Mouse (Mus musculus): ENCODE data around the gene Whrn. TPM values are rescaled to one million over a fixed set of nuclear protein-coding genes. Genes with fewer than 3 reads are reported as not detected.
A peak's percentile ranks its signal among the peaks of the same experiment; 100 is the strongest.

Whrn gene
- total and polyA plus RNA-seq, 2 experiments from 2014 or later, result 1.7 to 5.5 TPM

GRCm38 (mm10) chr4:63483741-63484140, 12.1 kb downstream of the Whrn start:
- ATAC-seq (ENCODE audit: insufficient read depth, low read depth) (no peak), DNase-seq (ENCODE audit: low spot score) (no peak)
- H3K27ac ChIP-seq (ENCODE audit: low read depth), result no peak overlapping the region
- H3K27me3 ChIP-seq (ENCODE audit: control insufficient read depth, insufficient read depth, low read length), result no peaks in the 10 kb centered on the region
- no peaks in the 10 kb centered on the region for H3K4me1 ChIP-seq (ENCODE audit: control insufficient read depth, insufficient read depth)
- H3K4me3 ChIP-seq (ENCODE audit: low read depth, low read length), result no peak overlapping the region
- WGBS, result 78% methylated on average over 7 of the region's 7 CpGs
- no peaks in the 10 kb centered on the region for H3K36me3 ChIP-seq (replicated peaks; ENCODE audit: control insufficient read depth, insufficient read depth, low read length)
- no peaks in the 10 kb centered on the region for H3K9me3 ChIP-seq (replicated peaks; ENCODE audit: control insufficient read depth, low read length)
- H3K9ac ChIP-seq (replicated peaks; ENCODE audit: low read depth, low read length), result no peak overlapping the region
- H3K4me2 ChIP-seq (ENCODE audit: low read depth, low read length), result no peak overlapping the region
- no peak for TF ChIP-seq CTCF (IDR thresholded peaks at IDR 0.05; ENCODE audit: low read depth)
- no peak for TF ChIP-seq EP300 (IDR thresholded peaks at IDR 0.05; ENCODE audit: low read depth)

GRCm38 (mm10) chr4:63480845-63481167, 15.0 kb downstream of the Whrn start:
- Histone ChIP-seq H3K9ac (replicated peaks; ENCODE audit: low read depth, low read length) (no peak overlapping the region), H3K27me3 (ENCODE audit: control insufficient read depth, insufficient read depth, low read length) (no peaks in the 10 kb centered on the region), H3K36me3 (replicated peaks; ENCODE audit: control insufficient read depth, insufficient read depth, low read length) (no peaks in the 10 kb centered on the region), H3K27ac (ENCODE audit: low read depth) (no peak overlapping the region), H3K4me3 (ENCODE audit: low read depth, low read length) (no peak overlapping the region), H3K4me1 (ENCODE audit: control insufficient read depth, insufficient read depth) (0 out of 2 replicates have a peak, but pooled peaks cover 5% of the 10 kb centered on the region), H3K9me3 (replicated peaks; ENCODE audit: control insufficient read depth, low read length) (no peaks in the 10 kb centered on the region), H3K4me2 (ENCODE audit: low read depth, low read length) (no peak overlapping the region)
- TF ChIP-seq CTCF (IDR thresholded peaks at IDR 0.05; ENCODE audit: low read depth) (no peak), EP300 (IDR thresholded peaks at IDR 0.05; ENCODE audit: low read depth) (no peak)
- 57% methylated on average over 11 of the region's 11 CpGs for WGBS
- no peak for DNase-seq (ENCODE audit: low spot score)
- no peak for ATAC-seq (ENCODE audit: insufficient read depth, low read depth)

GRCm38 (mm10) chr4:63480098-63480844, 15.5 kb downstream of the Whrn start:
- TF ChIP-seq CTCF (IDR thresholded peaks at IDR 0.05; ENCODE audit: low read depth), result peak; percentile 81
- no peak for TF ChIP-seq EP300 (IDR thresholded peaks at IDR 0.05; ENCODE audit: low read depth)
- Histone ChIP-seq H3K9me3 (replicated peaks; ENCODE audit: control insufficient read depth, low read length) (no peaks in the 10 kb centered on the region), H3K4me1 (ENCODE audit: control insufficient read depth, insufficient read depth) (0 out of 2 replicates have a peak, but pooled peaks cover 5% of the 10 kb centered on the region), H3K27me3 (ENCODE audit: control insufficient read depth, insufficient read depth, low read length) (no peaks in the 10 kb centered on the region), H3K9ac (replicated peaks; ENCODE audit: low read depth, low read length) (no peak overlapping the region), H3K4me2 (ENCODE audit: low read depth, low read length) (no peak overlapping the region), H3K36me3 (replicated peaks; ENCODE audit: control insufficient read depth, insufficient read depth, low read length) (no peaks in the 10 kb centered on the region), H3K4me3 (ENCODE audit: low read depth, low read length) (no peak overlapping the region), H3K27ac (ENCODE audit: low read depth) (no peak overlapping the region; the same call in 1 of the 2 replicates)
- ATAC-seq (ENCODE audit: insufficient read depth, low read depth) (0 out of 2 replicates have a peak, but pooled peaks have one; percentile 20), DNase-seq (ENCODE audit: low spot score) (peak; percentile 46)
- WGBS, result 52% methylated on average over 11 of the region's 11 CpGs

- no peak for TF ChIP-seq EP300 (IDR thresholded peaks at IDR 0.05; ENCODE audit: low read depth)
- TF ChIP-seq CTCF (IDR thresholded peaks at IDR 0.05; ENCODE audit: low read depth), result no peak
- Histone ChIP-seq H3K27me3 (ENCODE audit: control insufficient read depth, insufficient read depth, low read length) (no peaks in the 10 kb centered on the region), H3K9me3 (replicated peaks; ENCODE audit: control insufficient read depth, low read length) (no peaks in the 10 kb centered on the region), H3K4me1 (ENCODE audit: control insufficient read depth, insufficient read depth) (0 out of 2 replicates have a peak, but pooled peaks cover 5% of the 10 kb centered on the region), H3K27ac (ENCODE audit: low read depth) (no peak overlapping the region), H3K4me2 (ENCODE audit: low read depth, low read length) (no peak overlapping the region), H3K36me3 (replicated peaks; ENCODE audit: control insufficient read depth, insufficient read depth, low read length) (no peaks in the 10 kb centered on the region), H3K4me3 (ENCODE audit: low read depth, low read length) (no peak overlapping the region), H3K9ac (replicated peaks; ENCODE audit: low read depth, low read length) (no peak overlapping the region)
- ATAC-seq (ENCODE audit: insufficient read depth, low read depth) (no peak), DNase-seq (ENCODE audit: low spot score) (no peak)
- WGBS, result 78% methylated on average over 7 of the region's 7 CpGs
These were observed 17.8 kb downstream of the Whrn start for GRCm38 (mm10) chr4:63478036-63478435.

GRCm38 (mm10) chr4:63476891-63477290, 18.9 kb downstream of the Whrn start:
- DNase-seq (ENCODE audit: low spot score) (no peak), ATAC-seq (ENCODE audit: insufficient read depth, low read depth) (no peak)
- Histone ChIP-seq H3K36me3 (replicated peaks; ENCODE audit: control insufficient read depth, insufficient read depth, low read length) (no peaks in the 10 kb centered on the region), H3K4me2 (ENCODE audit: low read depth, low read length) (no peak overlapping the region), H3K9ac (replicated peaks; ENCODE audit: low read depth, low read length) (no peak overlapping the region), H3K4me1 (ENCODE audit: control insufficient read depth, insufficient read depth) (0 out of 2 replicates have a peak, but pooled peaks cover 5% of the 10 kb centered on the region), H3K9me3 (replicated peaks; ENCODE audit: control insufficient read depth, low read length) (no peaks in the 10 kb centered on the region), H3K27ac (ENCODE audit: low read depth) (no peak overlapping the region), H3K27me3 (ENCODE audit: control insufficient read depth, insufficient read depth, low read length) (no peaks in the 10 kb centered on the region), H3K4me3 (ENCODE audit: low read depth, low read length) (no peak overlapping the region)
- TF ChIP-seq CTCF (IDR thresholded peaks at IDR 0.05; ENCODE audit: low read depth), result no peak
- no peak for TF ChIP-seq EP300 (IDR thresholded peaks at IDR 0.05; ENCODE audit: low read depth)
- 90% methylated on average over 6 of the region's 6 CpGs for WGBS

GRCm38 (mm10) chr4:63475208-63475607, 20.6 kb downstream of the Whrn start:
- H3K27me3 ChIP-seq (ENCODE audit: control insufficient read depth, insufficient read depth, low read length), result no peaks in the 10 kb centered on the region
- no peak overlapping the region for H3K9ac ChIP-seq (replicated peaks; ENCODE audit: low read depth, low read length)
- H3K4me3 ChIP-seq (ENCODE audit: low read depth, low read length), result no peak overlapping the region
- H3K4me2 ChIP-seq (ENCODE audit: low read depth, low read length), result no peak overlapping the region
- no peaks in the 10 kb centered on the region for H3K36me3 ChIP-seq (replicated peaks; ENCODE audit: control insufficient read depth, insufficient read depth, low read length)
- H3K9me3 ChIP-seq (replicated peaks; ENCODE audit: control insufficient read depth, low read length), result no peaks in the 10 kb centered on the region
- 0 out of 2 replicates have a peak, but pooled peaks cover 5% of the 10 kb centered on the region for H3K4me1 ChIP-seq (ENCODE audit: control insufficient read depth, insufficient read depth)
- 60% methylated on average over 3 of the region's 3 CpGs for WGBS
- DNase-seq (ENCODE audit: low spot score) (no peak), ATAC-seq (ENCODE audit: insufficient read depth, low read depth) (no peak)
- TF ChIP-seq CTCF (IDR thresholded peaks at IDR 0.05; ENCODE audit: low read depth) (no peak), EP300 (IDR thresholded peaks at IDR 0.05; ENCODE audit: low read depth) (no peak)
- H3K27ac ChIP-seq (ENCODE audit: low read depth), result no peak overlapping the region
